Mouse (Mus musculus): ENCODE data around the gene Igsf3. TPM values are rescaled to one million over a fixed set of nuclear protein-coding genes. Genes with fewer than 3 reads are reported as not detected.

Gene Igsf3
- total and polyA plus RNA-seq, 3 experiments = 3.9 to 11.8 (median 11.4) TPM

- no peaks in the 10 kb centered on the region for H3K4me1 ChIP-seq (ENCODE audit: control insufficient read depth, insufficient read depth, low read length)
- WGBS = 74% methylated on average over 4 of the region's 4 CpGs
Measured at GRCm38 (mm10) chr3:101436469-101436868, 59.6 kb downstream of the Igsf3 start.

GRCm38 (mm10) chr3:101437021-101437563 is 60.2 kb downstream of the Igsf3 start:
- DNase-seq = no peak
- no peaks in the 10 kb centered on the region for H3K79me2 ChIP-seq (replicated peaks; ENCODE audit: control insufficient read depth, insufficient read depth, low read length)
- H3K27me3 ChIP-seq (ENCODE audit: control insufficient read depth, insufficient read depth, low read length) = no peaks in the 10 kb centered on the region
- intact Hi-C loops (cut with DNase I) = no loop called here
- no peak overlapping the region for H3K4me3 ChIP-seq
- H3K9ac ChIP-seq (ENCODE audit: low read depth, low read length) = no peak overlapping the region
- WGBS = 65% methylated on average over 12 of the region's 12 CpGs
- TF ChIP-seq POLR2A (IDR thresholded peaks at IDR 0.05; ENCODE audit: insufficient read depth, low read depth, low read length) (no peak), EP300 (IDR thresholded peaks at IDR 0.05; ENCODE audit: insufficient read depth, low read depth, low read length) (no peak), CTCF (IDR thresholded peaks at IDR 0.05) (no peak)
- no peak overlapping the region for H3K27ac ChIP-seq
- H3K4me1 ChIP-seq (ENCODE audit: control insufficient read depth, insufficient read depth, low read length) = no peaks in the 10 kb centered on the region
- no peaks in the 10 kb centered on the region for H3K36me3 ChIP-seq (ENCODE audit: control insufficient read depth, insufficient read depth, low read length)

More at GRCm38 (mm10) chr3:101436469-101436868, 59.6 kb downstream of the Igsf3 start:
- intact Hi-C loops (cut with DNase I) = no loop called here
- TF ChIP-seq CTCF (IDR thresholded peaks at IDR 0.05) (no peak), EP300 (IDR thresholded peaks at IDR 0.05; ENCODE audit: insufficient read depth, low read depth, low read length) (no peak), POLR2A (IDR thresholded peaks at IDR 0.05; ENCODE audit: insufficient read depth, low read depth, low read length) (no peak)
- no peak overlapping the region for H3K27ac ChIP-seq
- no peaks in the 10 kb centered on the region for H3K27me3 ChIP-seq (ENCODE audit: control insufficient read depth, insufficient read depth, low read length)
- no peak overlapping the region for H3K4me3 ChIP-seq
- H3K79me2 ChIP-seq (replicated peaks; ENCODE audit: control insufficient read depth, insufficient read depth, low read length) = no peaks in the 10 kb centered on the region
- DNase-seq = no peak
- no peak overlapping the region for H3K9ac ChIP-seq (ENCODE audit: low read depth, low read length)
- H3K36me3 ChIP-seq (ENCODE audit: control insufficient read depth, insufficient read depth, low read length) = no peaks in the 10 kb centered on the region

- H3K79me2 ChIP-seq (replicated peaks; ENCODE audit: control insufficient read depth, insufficient read depth, low read length) = no peaks in the 10 kb centered on the region
- TF ChIP-seq CTCF (IDR thresholded peaks at IDR 0.05) = peak; percentile 40
- TF ChIP-seq EP300 (IDR thresholded peaks at IDR 0.05; ENCODE audit: insufficient read depth, low read depth, low read length) = no peak
- no peak for TF ChIP-seq POLR2A (IDR thresholded peaks at IDR 0.05; ENCODE audit: insufficient read depth, low read depth, low read length)
- no peaks in the 10 kb centered on the region for H3K36me3 ChIP-seq (ENCODE audit: control insufficient read depth, insufficient read depth, low read length)
- H3K27me3 ChIP-seq (ENCODE audit: control insufficient read depth, insufficient read depth, low read length) = no peaks in the 10 kb centered on the region
- H3K27ac ChIP-seq = no peak overlapping the region
- intact Hi-C loops (cut with DNase I) = no loop called here
- 83% methylated on average over 11 of the region's 11 CpGs for WGBS
- H3K9ac ChIP-seq (ENCODE audit: low read depth, low read length) = no peak overlapping the region
- no peak for DNase-seq
- no peaks in the 10 kb centered on the region for H3K4me1 ChIP-seq (ENCODE audit: control insufficient read depth, insufficient read depth, low read length)
- H3K4me3 ChIP-seq = no peak overlapping the region
Measured at GRCm38 (mm10) chr3:101443265-101443881, 66.5 kb downstream of the Igsf3 start.

GRCm38 (mm10) chr3:101444437-101444836 is 67.6 kb downstream of the Igsf3 start:
- H3K4me3 ChIP-seq = no peak overlapping the region
- H3K9ac ChIP-seq (ENCODE audit: low read depth, low read length) = no peak overlapping the region
- no peak for TF ChIP-seq POLR2A (IDR thresholded peaks at IDR 0.05; ENCODE audit: insufficient read depth, low read depth, low read length)
- TF ChIP-seq EP300 (IDR thresholded peaks at IDR 0.05; ENCODE audit: insufficient read depth, low read depth, low read length) = no peak
- TF ChIP-seq CTCF (IDR thresholded peaks at IDR 0.05) = no peak
- no peak overlapping the region for H3K27ac ChIP-seq
- no peak for DNase-seq
- no peaks in the 10 kb centered on the region for H3K27me3 ChIP-seq (ENCODE audit: control insufficient read depth, insufficient read depth, low read length)
- WGBS = 84% methylated on average over 8 of the region's 8 CpGs
- H3K36me3 ChIP-seq (ENCODE audit: control insufficient read depth, insufficient read depth, low read length) = no peaks in the 10 kb centered on the region
- H3K79me2 ChIP-seq (replicated peaks; ENCODE audit: control insufficient read depth, insufficient read depth, low read length) = no peaks in the 10 kb centered on the region
- intact Hi-C loops (cut with DNase I) = no loop called here
- no peaks in the 10 kb centered on the region for H3K4me1 ChIP-seq (ENCODE audit: control insufficient read depth, insufficient read depth, low read length)

- Histone ChIP-seq H3K79me2 (replicated peaks; ENCODE audit: control insufficient read depth, insufficient read depth, low read length) (no peaks in the 10 kb centered on the region), H3K4me3 (no peak overlapping the region), H3K9ac (ENCODE audit: low read depth, low read length) (no peak overlapping the region), H3K4me1 (ENCODE audit: control insufficient read depth, insufficient read depth, low read length) (no peaks in the 10 kb centered on the region), H3K27me3 (ENCODE audit: control insufficient read depth, insufficient read depth, low read length) (no peaks in the 10 kb centered on the region), H3K36me3 (ENCODE audit: control insufficient read depth, insufficient read depth, low read length) (no peaks in the 10 kb centered on the region), H3K27ac (no peak overlapping the region)
- no peak for TF ChIP-seq POLR2A (IDR thresholded peaks at IDR 0.05; ENCODE audit: insufficient read depth, low read depth, low read length)
- TF ChIP-seq CTCF (IDR thresholded peaks at IDR 0.05) = no peak
- no peak for TF ChIP-seq EP300 (IDR thresholded peaks at IDR 0.05; ENCODE audit: insufficient read depth, low read depth, low read length)
- DNase-seq = no peak
- intact Hi-C loops (cut with DNase I) = no loop called here
- 95% methylated on average over 4 of the region's 4 CpGs for WGBS
Measured at GRCm38 (mm10) chr3:101447239-101447638, 70.4 kb downstream of the Igsf3 start.

- DNase-seq = no peak
- H3K9ac ChIP-seq (ENCODE audit: low read depth, low read length) = no peak overlapping the region
- no peak overlapping the region for H3K4me3 ChIP-seq
- intact Hi-C loops (cut with DNase I) = no loop called here
- H3K4me1 ChIP-seq (ENCODE audit: control insufficient read depth, insufficient read depth, low read length) = no peaks in the 10 kb centered on the region
- TF ChIP-seq CTCF (IDR thresholded peaks at IDR 0.05) (no peak), EP300 (IDR thresholded peaks at IDR 0.05; ENCODE audit: insufficient read depth, low read depth, low read length) (no peak), POLR2A (IDR thresholded peaks at IDR 0.05; ENCODE audit: insufficient read depth, low read depth, low read length) (no peak)
- H3K79me2 ChIP-seq (replicated peaks; ENCODE audit: control insufficient read depth, insufficient read depth, low read length) = no peaks in the 10 kb centered on the region
- no peak overlapping the region for H3K27ac ChIP-seq
- no peaks in the 10 kb centered on the region for H3K27me3 ChIP-seq (ENCODE audit: control insufficient read depth, insufficient read depth, low read length)
- WGBS = 84% methylated on average over 3 of the region's 3 CpGs
- H3K36me3 ChIP-seq (ENCODE audit: control insufficient read depth, insufficient read depth, low read length) = no peaks in the 10 kb centered on the region
Measured at GRCm38 (mm10) chr3:101448765-101449164, 71.9 kb downstream of the Igsf3 start.

Data from heart, adult 2 months (tissue).